Mouse (Mus musculus): ENCODE measurements around the gene Evi2b. TPM values are rescaled to one million over a fixed set of nuclear protein-coding genes. Genes with fewer than 3 reads are reported as not detected.

The Evi2b gene
- 0.29 TPM for polyA plus RNA-seq (2014; fragmentation: Illumina TruSeq; extraction: RNeasy Lipid Tissue Mini Kit (QIAGEN cat#74804); ENCODE audit: low read depth, low replicate concordance)

DNA sequence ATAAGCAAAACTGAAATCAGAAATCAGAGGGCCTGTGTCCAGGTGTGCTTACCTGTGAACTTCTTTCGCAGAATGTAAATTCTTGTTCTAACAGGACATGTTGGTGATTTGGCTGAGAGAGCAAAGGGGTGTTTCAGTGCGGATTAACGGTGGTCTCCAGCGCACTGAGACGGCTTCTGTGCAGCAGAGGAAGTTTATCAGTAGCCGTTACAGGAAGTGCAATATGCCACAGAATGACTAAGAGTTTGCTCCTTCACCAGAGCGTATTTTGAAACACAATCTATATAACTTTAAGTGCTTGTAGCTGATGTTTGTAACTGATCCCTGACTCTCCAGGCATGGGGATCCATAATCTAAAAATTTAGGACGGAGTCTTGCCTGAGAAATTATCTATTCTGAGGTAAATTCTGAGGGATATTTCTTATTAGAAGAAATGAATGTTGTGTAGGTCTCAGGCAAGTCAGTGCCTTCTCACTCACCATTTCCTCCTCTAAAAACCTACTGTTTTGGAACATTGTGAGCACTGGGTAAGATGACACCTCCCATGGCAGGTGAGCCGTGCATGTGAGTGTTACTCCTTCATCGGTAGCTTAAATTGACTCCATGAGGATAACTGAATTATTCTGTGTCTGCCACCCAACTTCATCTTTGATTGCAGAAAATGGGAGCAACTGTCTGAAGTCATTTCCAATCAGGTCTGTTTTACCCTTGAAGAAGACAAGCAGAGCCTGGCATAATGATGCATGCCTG lies at the start of gene Evi2b:
Gene Evi2b (minus strand): TSS at position 203 of the 750 bp plus-strand sequence.

DNA sequence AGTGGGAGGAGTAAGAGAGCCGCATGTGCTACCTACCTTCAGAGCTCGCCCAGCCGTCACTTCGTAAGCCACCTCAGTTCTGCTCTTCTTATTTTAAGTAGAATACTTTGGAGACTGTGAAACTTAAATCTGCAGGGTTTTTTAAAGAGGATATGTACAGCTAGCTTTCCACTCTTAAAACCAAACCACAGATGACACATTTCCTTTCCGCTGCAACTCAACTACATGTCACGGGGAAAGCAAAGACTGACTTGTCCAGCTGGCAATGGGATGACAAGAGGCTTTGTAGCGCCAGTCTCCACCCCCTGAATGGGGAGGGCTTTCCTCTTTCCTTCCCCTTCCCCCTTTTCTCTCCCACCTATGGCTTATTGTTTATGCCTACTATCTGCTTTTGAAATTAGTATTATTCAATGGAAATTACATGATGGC lies 6.8 kb upstream of the Evi2b start, which contains the start of the genes Evi2 and Evi2a:
Gene Evi2 (minus strand): TSS at position 257 of the 429 bp plus-strand sequence.
Gene Evi2a (minus strand): TSS at position 277 of the 429 bp plus-strand sequence.

DNA sequence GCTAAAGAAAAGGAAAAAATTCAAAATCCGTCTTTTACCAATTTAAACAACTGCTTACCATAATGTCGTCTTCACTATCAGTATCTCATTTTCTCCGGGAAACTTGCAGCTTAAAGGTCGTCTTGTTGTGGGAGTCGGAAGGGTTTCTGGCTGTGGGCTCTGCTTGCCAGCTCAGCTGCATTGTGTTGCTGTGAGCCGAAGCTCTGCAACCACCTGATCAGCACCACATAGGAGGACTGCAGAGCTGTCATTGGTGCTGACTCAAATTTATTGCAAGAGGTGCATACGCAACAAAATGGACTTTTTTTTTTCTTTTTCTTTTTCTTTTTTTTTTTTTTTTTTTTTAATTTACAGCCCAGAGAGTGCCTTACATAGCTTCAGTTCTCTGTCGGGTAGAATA lies 19.7 kb downstream of the Evi2b start, which contains the start of gene Omg:
Gene Omg (minus strand): TSS at position 240 of the 400 bp plus-strand sequence.

Other genes starting within 250 kb of the Evi2b start
- 1.5 TPM for gene Gm9964, start 226.9 kb downstream of the Evi2b start, polyA plus RNA-seq (2014; fragmentation: Illumina TruSeq; extraction: RNeasy Lipid Tissue Mini Kit (QIAGEN cat#74804); ENCODE audit: low read depth, low replicate concordance)
- 61.1 TPM for gene Nf1, start 184.1 kb downstream of the Evi2b start, polyA plus RNA-seq (2014; fragmentation: Illumina TruSeq; extraction: RNeasy Lipid Tissue Mini Kit (QIAGEN cat#74804); ENCODE audit: low read depth, low replicate concordance)
- gene Omg, start 19.7 kb downstream of the Evi2b start, polyA plus RNA-seq (2014; fragmentation: Illumina TruSeq; extraction: RNeasy Lipid Tissue Mini Kit (QIAGEN cat#74804); ENCODE audit: low read depth, low replicate concordance) = not detected
- 0.07 TPM for gene Evi2, start 6.8 kb upstream of the Evi2b start, polyA plus RNA-seq (2014; fragmentation: Illumina TruSeq; extraction: RNeasy Lipid Tissue Mini Kit (QIAGEN cat#74804); ENCODE audit: low read depth, low replicate concordance)
- gene Evi2a, start 6.8 kb upstream of the Evi2b start, polyA plus RNA-seq (2014; fragmentation: Illumina TruSeq; extraction: RNeasy Lipid Tissue Mini Kit (QIAGEN cat#74804); ENCODE audit: low read depth, low replicate concordance) = 1.3 TPM
- gene Rab11fip4, start 67.5 kb upstream of the Evi2b start, polyA plus RNA-seq (2014; fragmentation: Illumina TruSeq; extraction: RNeasy Lipid Tissue Mini Kit (QIAGEN cat#74804); ENCODE audit: low read depth, low replicate concordance) = 2.1 TPM

All from testis, adult 10 weeks (tissue).